Mouse (Mus musculus): ENCODE measurements around the gene Tpp2. TPM values are rescaled to one million over a fixed set of nuclear protein-coding genes. Genes with fewer than 3 reads are reported as not detected.
"Not testable (repeated sequence)": the region's sequence is repeated elsewhere in the genome, so short reads cannot be mapped to it uniquely, and the experiment has no call there.

Tpp2 gene
- polyA plus RNA-seq (2015; fragmentation: Nextera tagmentation; extraction: Ambion mirVana): 63.7 and 66.9 TPM in 2 replicates

DNA sequence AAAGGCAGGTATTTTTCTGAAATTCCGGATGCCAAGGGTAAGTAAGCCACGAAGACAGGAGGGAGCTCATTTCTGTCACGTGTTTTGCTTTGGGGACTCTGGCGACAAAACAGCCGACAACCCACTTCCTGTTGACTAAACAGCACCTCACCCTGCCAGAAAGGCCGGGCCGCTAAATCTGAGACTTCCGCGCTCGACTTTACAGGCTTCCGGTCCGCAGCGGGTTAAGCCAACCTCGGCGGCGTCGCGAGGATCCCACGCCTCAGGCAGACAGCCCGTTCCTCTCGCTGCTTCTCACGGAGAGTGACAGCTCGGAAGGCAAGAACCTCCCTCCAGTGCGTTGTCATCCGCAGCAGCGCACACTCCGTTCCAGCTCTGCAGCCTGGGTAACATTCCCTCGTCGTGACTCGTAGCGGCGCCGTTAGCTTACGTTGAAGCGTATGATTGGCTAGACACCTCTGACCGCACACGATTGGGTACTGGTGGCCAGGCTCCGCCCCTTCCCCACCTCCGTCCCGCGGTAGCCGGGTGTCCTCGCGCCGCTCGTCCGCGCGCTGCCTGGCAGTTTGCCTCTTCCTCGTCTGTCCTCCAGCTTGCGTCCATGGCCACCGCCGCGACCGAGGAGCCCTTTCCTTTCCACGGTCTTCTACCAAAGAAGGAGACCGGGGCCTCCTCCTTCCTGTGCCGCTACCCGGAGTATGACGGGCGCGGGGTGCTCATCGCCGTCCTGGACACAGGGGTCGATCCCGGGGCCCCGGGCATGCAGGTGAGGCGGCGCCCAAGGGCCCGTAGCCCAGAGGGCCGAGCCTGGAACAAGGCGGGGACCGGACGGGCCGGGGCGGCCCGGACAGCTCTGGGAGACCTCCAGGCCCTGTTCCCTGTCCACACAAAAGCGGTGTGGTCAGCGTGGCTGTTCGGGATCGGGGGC lies at the start of gene Tpp2:
Tpp2 (plus strand) TSS at position 160 of the 928 bp plus-strand sequence.
- peak; percentile 100 for ATAC-seq (replicated peaks; ENCODE audit: low FRiP score)
- peak within 1 kb of the TSS; percentile 75 for H3K4me3 ChIP-seq (replicated peaks)
- under 1% methylated on average over 81 of the region's 81 CpGs for WGBS

DNA sequence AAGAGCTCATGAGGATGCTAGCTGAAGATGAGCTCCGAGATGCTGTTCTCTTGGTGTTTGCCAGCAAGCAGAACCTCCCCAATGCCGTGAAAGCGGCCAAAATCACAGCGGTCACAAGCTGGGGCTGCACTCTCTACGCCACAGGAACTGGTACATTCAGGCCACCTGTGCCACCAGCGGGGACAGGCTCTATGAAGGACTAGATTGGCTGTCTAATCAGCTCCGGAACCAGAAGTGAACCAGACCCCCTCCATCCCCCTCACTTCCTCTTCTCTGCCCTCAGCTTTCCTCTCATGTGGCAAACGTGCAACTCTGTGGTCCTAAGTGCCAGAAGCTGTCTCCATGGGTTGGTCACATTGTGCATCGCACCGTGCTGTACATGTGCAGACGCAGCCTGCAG lies 45.1 kb upstream of the Tpp2 start:
- not testable (repeated sequence) for H3K9me3 ChIP-seq (replicated peaks); H3K36me3 ChIP-seq; H3K4me3 ChIP-seq (replicated peaks); H3K4me2 ChIP-seq; H3K4me1 ChIP-seq; H3K27ac ChIP-seq; H3K9ac ChIP-seq; H3K27me3 ChIP-seq; ATAC-seq (replicated peaks; ENCODE audit: low FRiP score)
- WGBS: 85% methylated on average over 11 of the region's 11 CpGs

More for the DNA sequence above, at the start of gene Tpp2:
- Histone ChIP-seq H3K27me3 (no peaks in the 10 kb centered on the region), H3K4me2 (peak within 1 kb of the TSS; percentile 67), H3K9ac (peak within 1 kb of the TSS; percentile 88), H3K36me3 (0 out of 2 replicates have a peak, but pooled peaks cover 3% of the 10 kb centered on the region), H3K27ac (peak within 1 kb of the TSS; percentile 98), H3K4me1 (peaks cover 18% of the 10 kb centered on the region), H3K9me3 (replicated peaks) (no peaks in the 10 kb centered on the region)

DNA sequence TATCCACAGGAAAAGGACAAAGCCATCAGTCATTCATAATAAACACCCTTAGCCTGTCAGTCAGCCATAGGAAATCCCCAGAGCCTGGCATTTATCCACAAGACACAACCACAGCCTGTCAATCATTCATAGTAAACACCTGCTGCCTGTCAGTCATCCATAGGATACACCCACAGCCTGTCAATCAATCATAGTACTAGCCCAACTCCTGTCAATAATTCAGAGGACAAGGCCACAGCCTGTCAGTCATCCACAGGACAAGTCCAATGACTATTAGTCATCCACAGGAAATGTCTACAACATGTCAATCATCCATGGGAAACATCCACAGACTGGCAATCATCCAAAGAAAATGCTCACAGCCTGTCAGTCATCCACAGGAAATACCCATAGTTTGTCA lies 37.7 kb upstream of the Tpp2 start:
- ATAC-seq (replicated peaks; ENCODE audit: low FRiP score): no peak
- Histone ChIP-seq H3K36me3 (no peaks in the 10 kb centered on the region), H3K9me3 (replicated peaks) (no peaks in the 10 kb centered on the region)

DNA sequence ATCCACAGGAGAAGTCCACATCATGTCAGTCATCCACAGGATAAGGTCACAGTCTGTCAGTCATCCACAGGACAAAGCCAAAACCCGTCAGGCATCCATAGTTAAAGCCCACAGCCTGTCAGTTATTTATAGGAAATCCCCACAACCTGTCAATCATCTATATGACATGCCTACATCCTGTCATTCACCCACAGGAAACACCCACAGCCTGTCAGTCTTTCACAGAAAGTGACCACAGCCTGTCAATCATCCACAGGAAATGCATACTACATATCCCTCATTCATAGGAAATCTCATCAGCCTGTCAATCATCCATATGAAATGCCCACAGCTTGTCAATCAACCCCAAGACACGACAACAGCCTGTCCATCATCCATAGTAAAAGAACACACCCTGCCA lies 36.3 kb upstream of the Tpp2 start:
- H3K9me3 ChIP-seq (replicated peaks): no peaks in the 10 kb centered on the region
- no peak overlapping the region for H3K4me3 ChIP-seq (replicated peaks)
- no peaks in the 10 kb centered on the region for H3K27me3 ChIP-seq
- H3K36me3 ChIP-seq: no peaks in the 10 kb centered on the region
- ATAC-seq (replicated peaks; ENCODE audit: low FRiP score): no peak
- no peak overlapping the region for H3K27ac ChIP-seq
- WGBS: 85% methylated on average over 2 of the region's 2 CpGs
- H3K9ac ChIP-seq: no peak overlapping the region
- no peak overlapping the region for H3K4me2 ChIP-seq
- peaks cover 4% of the 10 kb centered on the region; the same call in 1 of the 2 replicates for H3K4me1 ChIP-seq

More for the DNA sequence above, 37.7 kb upstream of the Tpp2 start:
- Histone ChIP-seq H3K4me1 (peaks cover 4% of the 10 kb centered on the region; the same call in 1 of the 2 replicates), H3K4me3 (replicated peaks) (no peak overlapping the region), H3K27ac (no peak overlapping the region), H3K9ac (no peak overlapping the region), H3K4me2 (no peak overlapping the region), H3K27me3 (no peaks in the 10 kb centered on the region)

DNA sequence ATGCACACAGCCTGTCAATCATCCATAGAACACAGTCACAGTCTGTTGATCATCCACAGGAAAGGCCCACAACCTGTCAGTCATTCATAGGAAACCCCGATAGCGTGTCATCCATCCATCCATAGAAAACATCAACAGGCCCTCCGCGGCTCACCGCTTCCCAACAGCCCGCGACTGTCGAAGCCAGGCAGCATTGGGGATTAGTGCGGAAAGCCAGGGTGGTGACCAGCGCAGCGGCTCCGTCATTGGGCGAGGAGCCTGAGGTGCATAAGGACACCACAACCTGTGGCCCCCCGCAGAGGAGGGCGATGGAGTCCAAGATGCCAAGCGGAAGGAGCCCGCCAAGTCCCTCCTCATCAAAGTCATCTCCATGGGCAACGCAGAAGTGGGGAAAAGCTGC lies 35.5 kb upstream of the Tpp2 start:
- no peaks in the 10 kb centered on the region for H3K36me3 ChIP-seq
- ATAC-seq (replicated peaks; ENCODE audit: low FRiP score): peak; percentile 76
- H3K27me3 ChIP-seq: no peaks in the 10 kb centered on the region
- no peaks in the 10 kb centered on the region for H3K9me3 ChIP-seq (replicated peaks)
- H3K4me3 ChIP-seq (replicated peaks): no peak overlapping the region
- H3K27ac ChIP-seq: no peak overlapping the region
- no peak overlapping the region for H3K4me2 ChIP-seq
- no peak overlapping the region for H3K9ac ChIP-seq
- 67% methylated on average over 18 of the region's 18 CpGs for WGBS
- peaks cover 4% of the 10 kb centered on the region; the same call in 1 of the 2 replicates for H3K4me1 ChIP-seq

DNA sequence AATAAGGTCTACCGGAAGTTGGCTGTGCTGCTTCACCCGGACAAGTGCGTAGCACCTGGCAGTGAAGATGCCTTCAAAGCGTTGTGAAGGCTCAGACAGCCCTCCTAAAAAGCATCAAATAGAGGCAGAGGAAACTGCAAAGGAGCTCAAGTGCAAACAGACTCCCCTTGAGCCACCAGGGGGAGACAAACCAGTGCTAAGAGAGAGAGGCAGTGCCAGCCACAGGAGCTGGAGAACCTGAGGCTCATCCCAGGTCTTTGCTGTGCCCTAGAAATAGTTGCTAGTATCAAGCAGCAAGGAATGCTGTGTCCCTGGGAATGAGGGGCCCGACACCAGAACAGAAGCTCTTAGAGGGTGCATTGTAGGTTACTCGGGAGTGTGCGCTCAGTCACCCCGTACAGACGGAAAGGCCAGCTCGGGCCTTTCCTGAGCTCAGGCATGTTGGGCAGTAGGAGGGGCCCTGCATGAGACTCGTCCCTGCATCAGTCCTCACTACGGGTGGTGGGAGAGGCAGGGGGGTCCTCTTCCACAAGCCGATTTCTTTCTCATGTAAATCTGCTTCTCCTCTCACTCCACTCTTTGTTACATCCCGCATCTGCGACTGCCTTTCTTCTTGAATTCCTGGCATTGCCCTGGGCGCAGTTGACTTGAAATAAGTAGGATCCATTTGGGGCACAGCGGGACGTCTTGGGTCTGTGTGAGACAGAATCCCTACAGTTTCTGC lies 34.3 kb upstream of the Tpp2 start:
- ATAC-seq (replicated peaks; ENCODE audit: low FRiP score): peak; percentile 77; the same call in 1 of the 2 replicates
- Histone ChIP-seq H3K4me1 (peaks cover 4% of the 10 kb centered on the region; the same call in 1 of the 2 replicates), H3K27ac (no peak overlapping the region), H3K9ac (0 out of 2 replicates have a peak overlapping the region, but pooled peaks have one; percentile 14), H3K36me3 (no peaks in the 10 kb centered on the region), H3K4me3 (replicated peaks) (peak overlapping the region; percentile 24), H3K9me3 (replicated peaks) (no peaks in the 10 kb centered on the region), H3K27me3 (no peaks in the 10 kb centered on the region), H3K4me2 (peak overlapping the region; percentile 55)
- 20% methylated on average over 18 of the region's 18 CpGs for WGBS

DNA sequence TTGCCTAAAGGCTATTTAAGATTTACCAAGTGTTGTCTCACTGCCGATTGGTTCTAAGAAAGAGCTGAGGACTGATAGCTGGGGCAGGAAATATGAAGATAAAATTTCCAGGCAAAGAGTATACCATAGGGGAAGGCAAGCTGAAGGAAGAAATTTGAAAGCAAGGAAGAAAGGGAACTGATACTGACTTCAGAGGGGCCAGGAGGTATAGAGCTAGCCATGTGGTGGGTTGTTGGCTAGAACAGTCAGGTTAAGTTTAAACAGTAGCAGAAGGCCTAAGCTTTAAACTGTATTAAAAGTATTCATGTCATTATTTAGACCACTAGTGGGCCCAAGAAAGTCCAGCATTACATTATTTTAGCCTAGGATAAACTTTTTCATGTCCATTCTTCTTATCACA lies 31.0 kb upstream of the Tpp2 start:
- 86% methylated on average over 1 of the region's 1 CpGs for WGBS

DNA sequence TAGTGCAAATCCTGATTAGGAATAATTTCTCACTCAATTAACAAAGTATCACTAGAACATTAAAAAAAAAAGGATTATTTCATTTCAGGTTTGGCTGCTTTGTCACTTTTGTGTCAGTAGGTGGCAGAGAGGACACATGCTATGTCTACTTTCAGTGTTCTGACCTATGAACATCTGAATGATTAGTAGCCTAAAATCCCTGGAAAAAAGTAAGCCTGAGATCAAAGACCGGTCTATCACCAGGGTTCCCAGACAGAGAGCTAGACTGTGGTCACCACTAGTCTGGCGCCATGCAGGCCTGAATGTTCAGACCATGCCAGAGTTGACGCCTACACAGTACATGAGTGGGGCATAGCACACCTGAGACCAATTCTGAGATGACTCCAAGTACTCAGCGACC lies 30.6 kb upstream of the Tpp2 start:
- no peak for ATAC-seq (replicated peaks; ENCODE audit: low FRiP score)
- Histone ChIP-seq H3K9ac (no peak overlapping the region), H3K9me3 (replicated peaks) (no peaks in the 10 kb centered on the region), H3K4me3 (replicated peaks) (no peak overlapping the region), H3K4me2 (no peak overlapping the region), H3K27ac (no peak overlapping the region), H3K4me1 (peaks cover 4% of the 10 kb centered on the region; the same call in 1 of the 2 replicates), H3K36me3 (no peaks in the 10 kb centered on the region), H3K27me3 (no peaks in the 10 kb centered on the region)
- WGBS: 76% methylated on average over 4 of the region's 4 CpGs

More for the DNA sequence above, 31.0 kb upstream of the Tpp2 start:
- Histone ChIP-seq H3K4me1 (peaks cover 4% of the 10 kb centered on the region; the same call in 1 of the 2 replicates), H3K9ac (no peak overlapping the region), H3K9me3 (replicated peaks) (no peaks in the 10 kb centered on the region), H3K27ac (no peak overlapping the region), H3K27me3 (no peaks in the 10 kb centered on the region), H3K4me2 (no peak overlapping the region), H3K36me3 (no peaks in the 10 kb centered on the region), H3K4me3 (replicated peaks) (no peak overlapping the region)
- no peak for ATAC-seq (replicated peaks; ENCODE audit: low FRiP score)

DNA sequence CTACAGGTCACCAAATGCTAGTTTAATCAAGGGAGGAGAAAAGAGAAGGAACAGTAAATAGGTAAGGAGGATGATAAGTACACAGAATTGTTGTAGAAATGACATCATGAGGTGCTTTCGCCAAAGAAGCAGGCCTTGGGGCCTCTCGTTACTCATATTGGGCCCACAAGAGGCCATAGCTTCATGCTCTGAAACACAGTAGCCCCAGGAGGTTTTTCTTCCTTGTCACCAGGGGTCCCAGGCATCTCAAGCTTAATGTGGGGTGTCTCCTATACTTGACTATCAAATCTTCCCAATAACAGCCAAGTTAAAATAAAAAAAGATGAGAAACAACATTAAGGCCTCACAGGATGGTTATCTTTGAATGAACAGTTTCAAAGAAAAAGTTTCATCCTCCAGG lies 18.0 kb upstream of the Tpp2 start:
- no peak overlapping the region for H3K27ac ChIP-seq
- no peaks in the 10 kb centered on the region for H3K27me3 ChIP-seq
- no peak overlapping the region for H3K4me2 ChIP-seq
- H3K9me3 ChIP-seq (replicated peaks): no peaks in the 10 kb centered on the region
- H3K9ac ChIP-seq: no peak overlapping the region
- ATAC-seq (replicated peaks; ENCODE audit: low FRiP score): no peak
- H3K4me3 ChIP-seq (replicated peaks): no peak overlapping the region
- H3K36me3 ChIP-seq: no peaks in the 10 kb centered on the region
- H3K4me1 ChIP-seq: no peaks in the 10 kb centered on the region
- WGBS: 64% methylated on average over 2 of the region's 2 CpGs

DNA sequence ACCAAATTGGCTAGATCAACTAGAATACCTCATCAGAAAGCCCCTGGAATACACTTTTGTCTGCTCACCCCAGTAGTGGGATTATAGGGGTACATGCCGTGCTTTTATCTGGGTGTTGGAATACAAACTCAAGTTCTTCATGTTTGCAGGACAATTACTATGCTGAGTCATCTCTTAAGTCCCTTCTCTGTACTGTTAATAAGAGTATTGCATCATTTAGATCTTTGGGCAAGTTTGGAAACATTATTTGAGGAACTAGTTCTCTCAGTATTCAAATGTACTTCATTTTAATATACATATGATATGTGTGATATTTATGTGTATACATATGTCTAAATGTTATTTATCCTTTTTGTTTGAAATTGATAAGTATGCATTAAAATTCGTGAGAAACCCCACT lies 16.6 kb upstream of the Tpp2 start:
- H3K9ac ChIP-seq: no peak overlapping the region
- no peaks in the 10 kb centered on the region for H3K9me3 ChIP-seq (replicated peaks)
- no peaks in the 10 kb centered on the region for H3K4me1 ChIP-seq
- H3K4me3 ChIP-seq (replicated peaks): no peak overlapping the region
- no peak for ATAC-seq (replicated peaks; ENCODE audit: low FRiP score)
- H3K27ac ChIP-seq: no peak overlapping the region
- 59% methylated on average over 2 of the region's 2 CpGs for WGBS
- H3K36me3 ChIP-seq: no peaks in the 10 kb centered on the region
- H3K4me2 ChIP-seq: no peak overlapping the region
- H3K27me3 ChIP-seq: no peaks in the 10 kb centered on the region

DNA sequence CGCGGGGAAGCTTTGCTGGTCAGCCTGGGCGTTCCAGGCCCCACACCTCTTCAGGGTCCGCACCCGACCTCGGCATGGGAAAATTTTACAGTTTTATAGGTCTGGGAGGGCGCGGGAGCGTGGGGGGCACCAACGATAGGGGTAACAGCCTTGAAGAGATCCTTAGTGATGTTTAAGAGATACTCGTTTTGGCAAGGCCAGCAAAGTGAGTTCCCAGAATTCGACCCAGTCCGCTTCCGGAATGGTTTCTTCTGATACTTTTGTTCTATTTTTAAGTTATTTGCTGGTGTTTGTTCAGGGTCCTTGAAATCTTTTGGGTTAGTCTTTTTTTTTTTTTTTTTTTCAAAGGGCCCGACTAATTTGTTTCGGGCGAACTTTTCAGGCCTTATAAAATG lies 966 bp downstream of the Tpp2 start:
- peaks cover 18% of the 10 kb centered on the region for H3K4me1 ChIP-seq
- H3K27me3 ChIP-seq: no peaks in the 10 kb centered on the region
- peak overlapping the region; percentile 98 for H3K27ac ChIP-seq
- peak overlapping the region; percentile 67 for H3K4me2 ChIP-seq
- 0 out of 2 replicates have a peak, but pooled peaks cover 3% of the 10 kb centered on the region for H3K36me3 ChIP-seq
- ATAC-seq (replicated peaks; ENCODE audit: low FRiP score): no peak
- peak overlapping the region; percentile 88 for H3K9ac ChIP-seq
- WGBS: 1% methylated on average over 17 of the region's 17 CpGs
- no peaks in the 10 kb centered on the region for H3K9me3 ChIP-seq (replicated peaks)
- peak overlapping the region; percentile 75 for H3K4me3 ChIP-seq (replicated peaks)

DNA sequence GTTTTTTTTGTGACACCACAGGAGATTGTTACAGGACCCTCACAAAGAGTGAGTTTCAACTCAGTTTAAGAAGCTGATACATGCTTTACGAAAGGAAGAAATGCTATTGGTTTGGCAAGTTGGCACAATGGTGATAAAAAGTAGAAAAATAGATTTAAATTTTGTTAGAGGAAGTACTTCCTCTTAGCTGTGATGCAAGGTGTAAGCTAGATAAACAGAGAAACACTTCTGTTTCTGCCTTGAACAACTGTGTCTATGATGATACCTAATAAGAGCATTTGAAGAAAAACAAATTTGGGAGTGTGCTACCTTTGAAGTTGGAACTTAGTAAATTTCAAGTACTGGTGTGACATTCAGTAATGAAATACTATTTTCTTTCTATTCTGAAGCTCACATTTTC lies 5.9 kb downstream of the Tpp2 start:
- Histone ChIP-seq H3K4me1 (peaks cover 15% of the 10 kb centered on the region), H3K4me3 (replicated peaks) (no peak overlapping the region), H3K9ac (no peak overlapping the region), H3K4me2 (no peak overlapping the region), H3K27me3 (no peaks in the 10 kb centered on the region), H3K9me3 (replicated peaks) (no peaks in the 10 kb centered on the region), H3K36me3 (peaks cover 32% of the 10 kb centered on the region), H3K27ac (no peak overlapping the region)
- 95% methylated on average over 1 of the region's 1 CpGs for WGBS
- ATAC-seq (replicated peaks; ENCODE audit: low FRiP score): no peak
